26 mouse cellular contexts compared by ENCODE assay signal in the genomic region with DNA sequence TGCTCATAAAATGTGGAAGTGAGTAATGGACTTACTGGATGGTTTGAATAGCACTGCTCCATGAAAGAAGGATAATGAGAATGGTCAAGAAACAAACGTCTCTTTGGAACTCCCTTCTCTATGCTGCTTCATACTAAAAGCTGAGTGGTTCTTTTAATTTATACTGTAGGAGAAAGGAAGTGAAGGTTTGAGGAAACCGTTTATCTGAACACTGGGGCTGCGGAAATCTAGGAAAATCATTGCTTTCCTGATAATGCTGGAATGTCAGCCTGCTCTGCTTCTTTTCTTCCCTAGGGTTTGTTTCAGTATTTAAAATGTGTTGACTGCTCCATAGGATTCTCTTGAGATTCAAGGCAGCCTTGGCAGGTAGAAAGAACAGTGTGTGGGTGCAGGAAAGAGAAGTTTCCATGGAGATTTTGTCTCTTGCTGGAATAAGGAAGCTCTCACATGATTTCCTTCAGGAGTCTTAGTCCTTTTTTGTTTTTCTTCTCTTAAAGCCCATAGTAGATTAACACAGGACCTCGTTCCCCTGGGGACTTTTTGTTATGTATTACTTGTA. TPM values are rescaled to one million over a fixed set of nuclear protein-coding genes. Genes with fewer than 3 reads are reported as not detected.
DNase-seq lines count a peak whose midpoint lies in the region; ATAC-seq lines count a peak whose summit lies in the region.
"Had no signal": no experiment of that assay in that cellular context is flagged by ENCODE, and none has a peak within 500 bp of the region (broad histone marks: within the 10 kb centered on the region; RNA-seq: fewer than 3 reads in every experiment).

No protein-coding gene starts in this region.

- H3K4me1 ChIP-seq in heart, embryonic 13.5 days: no peaks in the 10 kb centered on the region
- H3K4me1 ChIP-seq: embryonic facial prominence, embryonic 13.5 days; limb, embryonic 12.5 days; liver, embryonic 12.5 days; megakaryocyte, embryonic 14.5 days had no signal

- ATAC-seq in heart, embryonic 13.5 days (ENCODE audit: extremely low read depth, insufficient number of reproducible peaks, low FRiP score, low TSS enrichment): no peak
- no peak for ATAC-seq in monocyte, adult 5-6 weeks (replicated peaks; ENCODE audit: insufficient number of reproducible peaks, low FRiP score, low TSS enrichment, poor library complexity, severe bottlenecking)
- ATAC-seq: forebrain, embryonic 14.5 days; liver, embryonic 12.5 days; midbrain, embryonic 16.5 days had no signal

- H3K36me3 ChIP-seq in heart, embryonic 13.5 days: no peaks in the 10 kb centered on the region
- H3K36me3 ChIP-seq: embryonic facial prominence, embryonic 13.5 days; limb, embryonic 12.5 days; liver, embryonic 12.5 days had no signal

- 8% methylated on average over 4 of the region's 4 CpGs for WGBS in heart, embryonic 13.5 days

- H3K27ac ChIP-seq in heart, embryonic 13.5 days (replicated peaks): peak overlapping the region; percentile 65
- H3K27ac ChIP-seq: embryonic facial prominence, embryonic 13.5 days; gastrocnemius, adult 2 months; layer of hippocampus, adult 2 months; limb, embryonic 12.5 days; liver, embryonic 12.5 days had no signal

- H3K9ac ChIP-seq in heart, embryonic 13.5 days: no peak overlapping the region
- H3K9ac ChIP-seq: embryonic facial prominence, embryonic 13.5 days; limb, embryonic 12.5 days; liver, embryonic 12.5 days had no signal

- no peak overlapping the region for H3K4me3 ChIP-seq in heart, embryonic 13.5 days
- H3K4me3 ChIP-seq: embryonic facial prominence, embryonic 13.5 days; gastrocnemius, adult 2 months; layer of hippocampus, adult 2 months; limb, embryonic 12.5 days; liver, embryonic 12.5 days; megakaryocyte, embryonic 14.5 days had no signal

- no peaks in the 10 kb centered on the region for H3K9me3 ChIP-seq in heart, embryonic 13.5 days
- H3K9me3 ChIP-seq: embryonic facial prominence, embryonic 13.5 days; limb, embryonic 12.5 days; liver, embryonic 12.5 days; megakaryocyte, embryonic 14.5 days had no signal

- H3K27me3 ChIP-seq in heart, embryonic 13.5 days (replicated peaks): no peaks in the 10 kb centered on the region
- H3K27me3 ChIP-seq: embryonic facial prominence, embryonic 13.5 days; limb, embryonic 12.5 days; liver, embryonic 12.5 days; megakaryocyte, embryonic 14.5 days had no signal

- H3K4me2 ChIP-seq in heart, embryonic 13.5 days: no peak overlapping the region
- H3K4me2 ChIP-seq: embryonic facial prominence, embryonic 13.5 days; limb, embryonic 12.5 days; liver, embryonic 12.5 days had no signal

- DNase-seq in heart, adult 9 months (ENCODE audit: low spot score in 2 of 2): no peak
- DNase-seq in right cerebral cortex, postnatal 10 days (ENCODE audit: low spot score in 2 of 2): peak; percentile 31 to 52
- DNase-seq in right cerebral cortex, postnatal 4 days: no peak
- peak; percentile 2 to 23 for DNase-seq in left cerebral cortex, adult 8-10 months (ENCODE audit: low spot score in 2 of 2)
- DNase-seq in kidney, adult 8-10 months: no peak
- no peak for DNase-seq in adrenal gland, postnatal 10 days
- DNase-seq: cerebellum, adult 9-10 months; gastrocnemius, adult 2 months; kidney, adult 18-20 months; kidney, postnatal 10 days; lung, adult 2 months; spleen, adult 18-20 months; thymus, adult 2 months had no signal

RNA-seq across cellular contexts. Expression of gene Tyr, which starts 0.9 kb away (rescaled TPM):
- polyA plus RNA-seq in heart, embryonic 13.5 days (2015; fragmentation: Nextera tagmentation; extraction: Ambion mirVana): 0.12 and 0.22 TPM in 2 replicates
- under 1 TPM in 2 of 4 experiments, not detected in 2; 0.25 TPM for total RNA-seq in left cerebral cortex, adult 8-10 months (2022)
- total RNA-seq in monocyte, adult 5-6 weeks (2017): not detected in 3 replicates
- not detected for total RNA-seq in adrenal gland, postnatal 10 days (2021)
- total RNA-seq: adrenal gland, adult 18-20 months; gastrocnemius, adult 2 months; granulocyte monocyte progenitor cell, adult 5-6 weeks; layer of hippocampus, adult 2 months; neutrophil, adult 5-6 weeks had no signal
- polyA plus RNA-seq: forebrain, embryonic 14.5 days; liver, embryonic 12.5 days; lung, adult 2 months; midbrain, embryonic 16.5 days; urinary bladder, adult 2 months had no signal

Comparison
In these comparisons a context has a peak if more than half of its experiments do, and no peak if none do; other contexts are left out.
1. DNase-seq: peak in right cerebral cortex, postnatal 10 days (2 of 2) and left cerebral cortex, adult 8-10 months (2 of 2); none in heart, adult 9 months (0 of 2), right cerebral cortex, postnatal 4 days (single experiment), kidney, adult 8-10 months (0 of 2) and adrenal gland, postnatal 10 days (single experiment).